ENCODE assay signal across 1 mouse cellular context in the genomic region with DNA sequence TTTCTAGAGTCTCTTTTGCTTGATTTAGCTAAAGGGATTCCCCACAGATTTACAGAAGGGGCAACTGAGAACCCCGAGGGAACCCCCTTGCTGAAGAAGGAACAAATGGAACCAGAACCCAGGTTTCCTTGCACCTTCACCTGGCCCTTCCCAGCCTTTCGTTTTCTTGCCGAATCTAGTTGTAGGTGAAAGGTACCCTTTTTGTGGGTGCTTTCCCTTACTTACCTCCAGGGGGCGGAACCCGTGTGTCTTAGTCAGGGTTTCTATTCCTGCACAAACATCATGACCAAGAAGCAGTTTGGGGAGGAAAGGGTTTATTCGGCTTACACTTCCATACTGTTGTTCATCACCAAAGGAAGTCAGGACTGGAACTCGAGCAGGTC.
TF ChIP-seq lines count a peak whose summit lies in the region.

No protein-coding gene starts in this region.

TF ChIP-seq in CH12.LX, 34 proteins besides CTCF, POLR2A, EP300 and RAD21:
- 0 out of 2 replicates have a peak, but pooled peaks have one; percentile 9 for TF ChIP-seq TBP (conservative IDR thresholded peaks at IDR 0.05; ENCODE audit: low read depth, low read length)
